Mouse (Mus musculus): ENCODE measurements at regions not wholly inside any gene's neighbourhood (a gene's known extent, or its start where the extent isn't known, plus 50 kb on each side); places are given as distances from the start of the nearest gene placed in this dataset.

GRCm38 (mm10) chr6:9820311-9821243 lies 872.3 kb downstream of the Nxph1 start:
- no peak for ATAC-seq (ENCODE audit: insufficient number of reproducible peaks, low FRiP score, low TSS enrichment)

GRCm38 (mm10) chr6:9834884-9835476 lies 886.7 kb downstream of the Nxph1 start:
- no peak for ATAC-seq (ENCODE audit: insufficient number of reproducible peaks, low FRiP score, low TSS enrichment)

- no peak for ATAC-seq (ENCODE audit: insufficient number of reproducible peaks, low FRiP score, low TSS enrichment)
Observed at GRCm38 (mm10) chr6:9842391-9842790, 894.2 kb downstream of the Nxph1 start.

GRCm38 (mm10) chr6:9889853-9890252 lies 941.6 kb downstream of the Nxph1 start:
- ATAC-seq (ENCODE audit: insufficient number of reproducible peaks, low FRiP score, low TSS enrichment): peak; percentile 100
